ENCODE assay signal across 8 mouse cellular contexts in the genomic region with DNA sequence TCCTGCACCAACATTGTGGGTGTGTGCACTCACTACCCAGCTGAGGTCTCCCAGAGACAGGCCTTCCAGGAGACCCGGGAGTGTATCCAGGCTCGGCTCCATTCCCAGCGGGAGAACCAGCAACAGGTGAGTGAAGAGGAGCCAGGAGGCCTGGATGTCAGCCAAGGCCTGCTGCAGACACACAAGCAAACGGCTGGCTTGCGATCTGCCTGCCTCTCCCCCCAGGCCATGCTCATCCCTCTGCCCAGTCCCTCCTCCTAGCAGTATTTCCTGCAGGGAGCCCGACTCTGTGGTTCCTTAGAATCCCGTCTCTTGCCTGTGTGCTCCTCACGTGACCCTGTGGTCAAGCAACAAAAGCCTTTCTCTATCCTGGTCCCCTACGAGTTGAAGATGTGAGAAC.
DNase-seq lines count a peak whose midpoint lies in the region; ATAC-seq lines count a peak whose summit lies in the region.

No protein-coding gene starts in this region.

- H3K4me3 ChIP-seq in hindbrain, embryonic 16.5 days (ENCODE audit: low read length) = no peak overlapping the region
- no peak overlapping the region for H3K4me3 ChIP-seq in hindbrain, embryonic 12.5 days

- peaks cover 3% of the 10 kb centered on the region for H3K4me1 ChIP-seq in hindbrain, embryonic 16.5 days (ENCODE audit: control insufficient read depth, insufficient read depth, low read depth, low read length)
- peaks cover 13% of the 10 kb centered on the region for H3K4me1 ChIP-seq in hindbrain, embryonic 12.5 days

- H3K4me2 ChIP-seq in hindbrain, embryonic 16.5 days (ENCODE audit: low read length) = no peak overlapping the region
- H3K4me2 ChIP-seq in hindbrain, embryonic 12.5 days (replicated peaks) = no peak overlapping the region

- H3K9ac ChIP-seq in hindbrain, embryonic 16.5 days (ENCODE audit: low read depth, low read length) = no peak overlapping the region
- H3K9ac ChIP-seq in hindbrain, embryonic 12.5 days = no peak overlapping the region

- DNase-seq in Muller cell, postnatal 12 days (ENCODE audit: inconsistent ontology term) = peak; percentile 22
- DNase-seq in cerebellum, adult 9-11 months = peak; percentile 62
- DNase-seq in heart, postnatal 14 days = peak; percentile 67 to 71
- no peak for DNase-seq in T-cell, adult 2 months (ENCODE audit: low spot score)
- DNase-seq in spleen, adult 18-20 months = no peak
- DNase-seq in right cerebral cortex, adult 18-20 months = no peak

- H3K27ac ChIP-seq in hindbrain, embryonic 16.5 days (ENCODE audit: low read depth, low read length) = 0 out of 2 replicates have a peak overlapping the region, but pooled peaks have one; percentile 12
- H3K27ac ChIP-seq in hindbrain, embryonic 12.5 days = no peak overlapping the region

- no peaks in the 10 kb centered on the region for H3K36me3 ChIP-seq in hindbrain, embryonic 16.5 days (ENCODE audit: control insufficient read depth, insufficient read depth, low read length)
- no peaks in the 10 kb centered on the region for H3K36me3 ChIP-seq in hindbrain, embryonic 12.5 days

- intact Hi-C loops in heart, postnatal 14 days (cut with DNase I) = no loop called here

- ATAC-seq in hindbrain, embryonic 16.5 days = no peak
- no peak for ATAC-seq in hindbrain, embryonic 12.5 days (ENCODE audit: low FRiP score)

- 30% methylated on average over 9 of the region's 9 CpGs for WGBS in hindbrain, embryonic 16.5 days
- 49% methylated on average over 9 of the region's 9 CpGs for WGBS in hindbrain, embryonic 12.5 days

- H3K27me3 ChIP-seq in hindbrain, embryonic 16.5 days (replicated peaks; ENCODE audit: control insufficient read depth, insufficient read depth, low read length) = no peaks in the 10 kb centered on the region
- no peaks in the 10 kb centered on the region for H3K27me3 ChIP-seq in hindbrain, embryonic 12.5 days

- H3K9me3 ChIP-seq in hindbrain, embryonic 16.5 days (ENCODE audit: control insufficient read depth, low read length) = no peaks in the 10 kb centered on the region
- H3K9me3 ChIP-seq in hindbrain, embryonic 12.5 days (replicated peaks) = no peaks in the 10 kb centered on the region

Comparison
In these comparisons a context has a peak if more than half of its experiments do, and no peak if none do; other contexts are left out.
1. DNase-seq: peak in Muller cell, postnatal 12 days (single experiment), cerebellum, adult 9-11 months (single experiment) and heart, postnatal 14 days (2 of 2); none in T-cell, adult 2 months (single experiment), spleen, adult 18-20 months (0 of 2) and right cerebral cortex, adult 18-20 months (single experiment).